Mouse (Mus musculus) MEL (cell line): ENCODE measurements around the gene Spag7. TPM values are rescaled to one million over a fixed set of nuclear protein-coding genes. Genes with fewer than 3 reads are reported as not detected.
A peak's percentile ranks its signal among the peaks of the same experiment; 100 is the strongest.

Experiments
- DNase-seq: peaks from one replicate; pipeline ENCODE4 v3.0.0; 2011; ENCODE audit warnings: low read depth, low spot score
- H3K27ac ChIP-seq: 2 replicates; pipeline ENCODE4 v1.5.1; 2012; ENCODE audit warnings: low read depth, mild to moderate bottlenecking, control low read depth, low read length, moderate library complexity; ENCODE audit not compliant: control insufficient read depth
- H3K27me3 ChIP-seq, 2 experiments: fragments of 150-350 bp in 1 of 2; sonication (generic) in 1 of 2; 2 replicates each; pipeline ENCODE4 v1.6.1; 2012; ENCODE audit warnings: low read length in 2 of 2, mild to moderate bottlenecking in 2 of 2, improper control_type of control experiment in 1 of 2, moderate library complexity in 1 of 2; ENCODE audit not compliant: insufficient read depth in 2 of 2, control insufficient read depth in 1 of 2
- H3K36me3 ChIP-seq, 2 experiments: 2 replicates each; pipeline ENCODE4 v1.6.1; 2012 to 2014; ENCODE audit warnings: low read length in 2 of 2, improper control_type of control experiment in 1 of 2, inconsistent platforms in 1 of 2, mild to moderate bottlenecking in 1 of 2; ENCODE audit not compliant: insufficient read depth in 2 of 2, control insufficient read depth in 1 of 2
- H3K4me1 ChIP-seq, 2 experiments: fragments of 150-350 bp in 1 of 2; sonication (generic) in 1 of 2; 2 replicates each; pipeline ENCODE4 v1.6.1; 2012; ENCODE audit warnings: low read length in 2 of 2, improper control_type of control experiment in 1 of 2, mild to moderate bottlenecking in 1 of 2; ENCODE audit not compliant: insufficient read depth in 2 of 2, control insufficient read depth in 1 of 2
- H3K4me3 ChIP-seq, 2 experiments: fragments of 150-350 bp in 1 of 2; sonication (generic) in 1 of 2; 2 replicates each; pipeline ENCODE4 v1.5.1; 2012; ENCODE audit warnings: low read depth in 2 of 2, low read length in 2 of 2, mild to moderate bottlenecking in 2 of 2, moderate library complexity in 2 of 2, control low read depth in 1 of 2, improper control_type of control experiment in 1 of 2; ENCODE audit not compliant: control insufficient read depth in 1 of 2, insufficient read depth in 1 of 2
- H3K79me2 ChIP-seq: 2 replicates; pipeline ENCODE4 v1.6.1; 2012; ENCODE audit warnings: mild to moderate bottlenecking, low read length, moderate library complexity; ENCODE audit not compliant: control insufficient read depth, poor library complexity, insufficient read depth
- H3K9ac ChIP-seq: 2 replicates; pipeline ENCODE4 v1.6.1; 2012; ENCODE audit warnings: low read depth, mild to moderate bottlenecking, control low read depth, low read length, moderate library complexity; ENCODE audit not compliant: control insufficient read depth, poor library complexity, severe bottlenecking
- H3K9me3 ChIP-seq: fragments of 150-350 bp; sonication (generic); replicated peaks from 2 replicates; pipeline ENCODE4 v1.6.1; 2012; ENCODE audit warnings: mild to moderate bottlenecking, low read length, improper control_type of control experiment, moderate library complexity; ENCODE audit not compliant: insufficient read depth
- BHLHE40 ChIP-seq: IDR thresholded peaks from 2 replicates; pipeline ENCODE4 v1.6.1; 2012; ENCODE audit warnings: low read depth, mild to moderate bottlenecking, inconsistent platforms, low read length, improper control_type of control experiment, borderline replicate concordance
- CHD1 ChIP-seq: IDR thresholded peaks from 2 replicates; pipeline ENCODE4 v1.6.1; 2012; ENCODE audit warnings: low read depth, mild to moderate bottlenecking, inconsistent platforms, low read length, improper control_type of control experiment
- CHD2 ChIP-seq: IDR thresholded peaks from 2 replicates; pipeline ENCODE4 v1.6.1; 2011; ENCODE audit warnings: low read length, improper control_type of control experiment
- ETS1 ChIP-seq: IDR thresholded peaks from 2 replicates; pipeline ENCODE4 v1.6.1; 2012; ENCODE audit warnings: low read depth, mild to moderate bottlenecking, inconsistent platforms, low read length, improper control_type of control experiment, moderate library complexity
- GATA1 ChIP-seq: IDR thresholded peaks from 2 replicates; pipeline ENCODE4 v1.6.1; 2011; ENCODE audit warnings: low read depth, low read length, improper control_type of control experiment
- JUND ChIP-seq: IDR thresholded peaks from 2 replicates; pipeline ENCODE4 v1.6.1; 2011; ENCODE audit warnings: low read depth, mild to moderate bottlenecking, improper control_type of control experiment, low read length
- KAT2A ChIP-seq: conservative IDR thresholded peaks from 2 replicates; pipeline ENCODE4 v1.6.1; 2012; ENCODE audit warnings: low read depth, low read length, improper control_type of control experiment, inconsistent platforms
- MAX ChIP-seq: IDR thresholded peaks from 2 replicates; pipeline ENCODE4 v1.6.1; 2011; ENCODE audit warnings: low read length, improper control_type of control experiment
- MXI1 ChIP-seq: IDR thresholded peaks from 2 replicates; pipeline ENCODE4 v1.6.1; 2011; ENCODE audit warnings: mild to moderate bottlenecking, low read depth, low read length, improper control_type of control experiment
- MYC ChIP-seq: IDR thresholded peaks from 2 replicates; pipeline ENCODE4 v1.6.1; 2011; ENCODE audit warnings: low read depth, mild to moderate bottlenecking, low read length, improper control_type of control experiment, moderate library complexity
- NRF1 ChIP-seq: IDR thresholded peaks from 2 replicates; pipeline ENCODE4 v1.6.1; 2014; ENCODE audit warnings: low read depth, mild to moderate bottlenecking, inconsistent platforms, low read length, improper control_type of control experiment, moderate library complexity; ENCODE audit not compliant: poor library complexity, insufficient read depth, severe bottlenecking
- POLR2A ChIP-seq, 2 experiments: IDR thresholded peaks; 2 replicates each; pipeline ENCODE4 v1.6.1; 2011 to 2012; ENCODE audit warnings: low read length in 2 of 2, mild to moderate bottlenecking in 2 of 2, control low read depth in 1 of 2, improper control_type of control experiment in 1 of 2, low read depth in 1 of 2, moderate library complexity in 1 of 2; ENCODE audit not compliant: control insufficient read depth in 1 of 2, insufficient read depth in 1 of 2, poor library complexity in 1 of 2
- POLR2AphosphoS2 ChIP-seq: IDR thresholded peaks from 2 replicates; pipeline ENCODE4 v1.6.1; 2011; ENCODE audit warnings: low read length, improper control_type of control experiment
- POLR2AphosphoS5 ChIP-seq: IDR thresholded peaks from 2 replicates; pipeline ENCODE4 v1.6.1; 2012; ENCODE audit warnings: low read depth, borderline replicate concordance, mild to moderate bottlenecking, inconsistent platforms, low read length, moderate library complexity, mixed read lengths
- SIN3A ChIP-seq: IDR thresholded peaks from 2 replicates; pipeline ENCODE4 v1.6.1; 2012; ENCODE audit warnings: low read length, improper control_type of control experiment, inconsistent platforms
- TCF12 ChIP-seq: IDR thresholded peaks from 2 replicates; pipeline ENCODE4 v1.6.1; 2014; ENCODE audit warnings: low read depth, mild to moderate bottlenecking, inconsistent platforms, low read length, improper control_type of control experiment, moderate library complexity
- USF1 ChIP-seq: IDR thresholded peaks from 2 replicates; pipeline ENCODE4 v1.6.1; 2014; ENCODE audit warnings: low read depth, mild to moderate bottlenecking, inconsistent platforms, low read length, improper control_type of control experiment, moderate library complexity
- ZMIZ1 ChIP-seq: IDR thresholded peaks from 2 replicates; pipeline ENCODE4 v1.6.1; 2012; ENCODE audit warnings: low read depth, mild to moderate bottlenecking, inconsistent platforms, low read length, improper control_type of control experiment, moderate library complexity
- polyA plus RNA-seq, 2 experiments: library from polyadenylated mRNA; stranded (reverse) in 1 of 2; unstranded in 1 of 2; fragments of >175 nt in 1 of 2; fragments of >200 nt in 1 of 2; gene quantifications; 2 replicates each; pipeline versions ENCODE4 v1.2.1 to v1.2.4; 2012; ENCODE audit warnings: low replicate concordance in 2 of 2, low read depth in 1 of 2; ENCODE audit not compliant: insufficient read length in 2 of 2, insufficient read depth in 1 of 2, missing spikeins in 1 of 2
- total RNA-seq: library from RNA; depleted of rRNA; stranded (reverse); fragments of 300-350 nt; gene quantifications from 2 replicates; pipeline ENCODE4 v1.2.3, GENCODE M21; 2012

Gene Spag7
- total and polyA plus RNA-seq, 3 experiments: 76.4 to 99.6 TPM; not detected in 1

DNA sequence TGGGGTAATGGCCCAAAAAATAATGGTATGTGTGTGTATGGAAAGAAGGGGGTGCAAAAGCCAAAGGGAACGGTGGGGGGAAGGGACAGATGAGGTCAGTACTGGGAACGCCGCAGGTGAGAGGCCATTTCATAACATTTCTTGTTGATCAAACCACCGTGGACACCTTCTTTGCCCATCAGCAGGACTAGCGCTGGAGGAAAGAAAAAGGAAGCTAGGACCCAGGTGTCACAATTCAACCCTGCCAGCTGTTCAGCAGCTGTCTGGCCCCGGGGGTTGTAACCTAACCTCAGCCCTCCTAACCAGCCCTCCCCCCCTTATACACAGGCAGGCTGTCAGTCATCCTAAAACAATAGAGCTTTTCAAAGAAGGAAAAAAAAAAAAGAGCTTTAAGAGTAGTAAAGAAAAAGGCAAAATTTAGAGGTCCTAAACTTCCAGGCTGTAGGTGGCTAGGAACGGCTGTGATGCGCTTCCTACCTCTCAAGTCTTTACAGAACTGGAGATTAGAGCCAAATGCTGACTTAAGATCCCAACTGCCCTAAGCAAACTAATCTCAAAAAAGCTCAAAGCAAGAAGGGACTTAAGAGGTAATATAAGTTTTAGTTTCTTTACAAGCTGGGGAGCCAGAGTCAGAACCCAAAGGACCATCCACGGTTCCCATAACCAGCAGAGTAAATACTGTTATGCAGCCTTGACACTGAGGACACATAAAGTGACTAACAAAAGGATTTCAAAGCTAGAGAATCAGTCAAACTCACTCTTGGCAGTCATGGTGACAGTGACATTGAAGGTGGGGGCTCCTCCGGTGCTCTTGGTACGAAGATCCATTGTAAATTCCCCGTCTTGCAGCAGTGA, 17.0 kb downstream of the Spag7 start:
- Histone ChIP-seq H3K79me2 (peaks cover 76% of the 10 kb centered on the region), H3K9ac (peak overlapping the region; percentile 99), H3K9me3 (no peaks in the 10 kb centered on the region), H3K4me3 (peak overlapping the region; percentile 96 to 98), H3K27ac (peak overlapping the region; percentile 73), H3K27me3 (no peaks in the 10 kb centered on the region), H3K36me3 (peaks cover 17 to 52% of the 10 kb centered on the region in 2 experiments), H3K4me1 (peaks cover 14 to 49% of the 10 kb centered on the region in 2 experiments)
- TF ChIP-seq POLR2AphosphoS2 (peak; percentile 21; the same call in 1 of the 2 replicates), TCF12 (no peak), CHD2 (peak; percentile 3; the same call in 1 of the 2 replicates), ETS1 (peak; percentile 85), SIN3A (peak; percentile 57), MYC (no peak)
- DNase-seq: peak; percentile 55

- TF ChIP-seq USF1 (peak; percentile 69), MAX (no peak), BHLHE40 (no peak), NRF1 (no peak), CHD1 (no peak), POLR2A (IDR thresholded peaks at IDR 0.05; ENCODE audit: control insufficient read depth in 1 of 2, insufficient read depth in 1 of 2, low read depth in 1 of 2, low read length in 2 of 2, poor library complexity in 1 of 2) (0 out of 4 replicates have a peak, but pooled peaks of 1 of the 2 experiments have one; percentile 6), GATA1 (no peak), KAT2A (no peak), POLR2AphosphoS5 (no peak), ZMIZ1 (0 out of 2 replicates have a peak, but pooled peaks have one; percentile 14), POLR2AphosphoS2 (peak; percentile 75), JUND (no peak), MXI1 (no peak)
- peak overlapping the region; percentile 99 for H3K9ac ChIP-seq
- no peak overlapping the region for H3K4me3 ChIP-seq
- H3K27ac ChIP-seq: peak overlapping the region; percentile 73; the same call in 1 of the 2 replicates
- H3K4me1 ChIP-seq: peaks cover 12 to 41% of the 10 kb centered on the region in 2 experiments
- no peaks in the 10 kb centered on the region for H3K9me3 ChIP-seq
- DNase-seq: peak; percentile 65
- H3K27me3 ChIP-seq: no peaks in the 10 kb centered on the region
- peaks cover 78% of the 10 kb centered on the region for H3K79me2 ChIP-seq
- H3K36me3 ChIP-seq: peaks cover 17 to 46% of the 10 kb centered on the region in 2 experiments
Observed at GRCm38 (mm10) chr11:70651391-70651790, 17.8 kb downstream of the Spag7 start.
